ENCODE assay signal across 24 mouse cellular contexts in the genomic region with DNA sequence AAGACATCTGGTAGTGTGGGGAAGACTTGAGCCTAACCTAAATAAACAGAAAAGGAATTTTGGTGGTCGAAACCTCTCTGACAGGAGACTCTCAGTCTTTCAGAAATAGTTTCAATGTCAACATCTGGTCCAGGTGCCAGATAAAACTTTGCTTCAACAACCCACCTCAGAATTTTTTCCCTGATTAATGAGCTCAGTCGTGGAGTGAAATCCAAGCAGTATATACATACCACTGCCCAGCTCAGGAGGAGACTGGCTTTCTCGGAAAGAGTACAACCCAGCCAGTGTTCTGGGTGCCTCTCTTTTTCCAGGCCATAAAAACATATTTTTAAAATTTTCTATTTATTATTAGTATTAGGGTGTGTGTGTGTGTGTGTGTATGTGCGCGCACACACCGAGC.
DNase-seq lines count a peak whose midpoint lies in the region; ATAC-seq lines count a peak whose summit lies in the region.
"Had no signal": no experiment of that assay in that cellular context is flagged by ENCODE, and none has a peak within 500 bp of the region (broad histone marks: within the 10 kb centered on the region; RNA-seq: fewer than 3 reads in every experiment).

No protein-coding gene starts in this region.

- no peaks in the 10 kb centered on the region for H3K9me3 ChIP-seq in embryonic facial prominence, embryonic 12.5 days
- no peaks in the 10 kb centered on the region for H3K9me3 ChIP-seq in embryonic facial prominence, embryonic 10.5 days
- no peaks in the 10 kb centered on the region for H3K9me3 ChIP-seq in embryonic facial prominence, embryonic 14.5 days (ENCODE audit: control insufficient read depth, low read length)
- H3K9me3 ChIP-seq in limb, embryonic 13.5 days, result no peaks in the 10 kb centered on the region
- H3K9me3 ChIP-seq: forebrain, embryonic 12.5 days; forebrain, embryonic 15.5 days; heart, embryonic 10.5 days; heart, embryonic 13.5 days had no signal

- H3K4me2 ChIP-seq in embryonic facial prominence, embryonic 12.5 days (replicated peaks), result no peak overlapping the region
- H3K4me2 ChIP-seq in embryonic facial prominence, embryonic 14.5 days (ENCODE audit: low read depth, low read length), result no peak overlapping the region
- H3K4me2 ChIP-seq in limb, embryonic 13.5 days (replicated peaks), result no peak overlapping the region
- H3K4me2 ChIP-seq: forebrain, embryonic 12.5 days; forebrain, embryonic 15.5 days; heart, embryonic 13.5 days; hindbrain, embryonic 14.5 days had no signal

- H3K4me1 ChIP-seq in embryonic facial prominence, embryonic 12.5 days, result peaks cover 14% of the 10 kb centered on the region; the same call in 1 of the 2 replicates
- peaks cover 39% of the 10 kb centered on the region for H3K4me1 ChIP-seq in embryonic facial prominence, embryonic 10.5 days
- 0 out of 2 replicates have a peak, but pooled peaks cover 10% of the 10 kb centered on the region for H3K4me1 ChIP-seq in embryonic facial prominence, embryonic 14.5 days (ENCODE audit: control insufficient read depth, insufficient read depth, low read length)
- peaks cover 43% of the 10 kb centered on the region for H3K4me1 ChIP-seq in limb, embryonic 13.5 days

- H3K27me3 ChIP-seq in embryonic facial prominence, embryonic 12.5 days, result no peaks in the 10 kb centered on the region
- no peaks in the 10 kb centered on the region for H3K27me3 ChIP-seq in embryonic facial prominence, embryonic 10.5 days (replicated peaks; ENCODE audit: low read depth, poor library complexity, severe bottlenecking)
- no peaks in the 10 kb centered on the region for H3K27me3 ChIP-seq in embryonic facial prominence, embryonic 14.5 days (replicated peaks; ENCODE audit: control insufficient read depth, insufficient read depth, low read length)
- no peaks in the 10 kb centered on the region for H3K27me3 ChIP-seq in limb, embryonic 13.5 days
- H3K27me3 ChIP-seq: forebrain, embryonic 15.5 days; heart, embryonic 13.5 days had no signal

- H3K27ac ChIP-seq in embryonic facial prominence, embryonic 12.5 days, result peak overlapping the region; percentile 74
- H3K27ac ChIP-seq in embryonic facial prominence, embryonic 10.5 days (replicated peaks), result no peak overlapping the region
- peak overlapping the region; percentile 70 for H3K27ac ChIP-seq in embryonic facial prominence, embryonic 14.5 days (replicated peaks; ENCODE audit: low read depth, low read length)
- H3K27ac ChIP-seq in limb, embryonic 13.5 days, result no peak overlapping the region; the same call in 1 of the 2 replicates
- H3K27ac ChIP-seq: forebrain, embryonic 12.5 days; forebrain, embryonic 15.5 days; heart, adult 2 months; heart, embryonic 10.5 days; heart, embryonic 13.5 days; hindbrain, embryonic 14.5 days; hindbrain, postnatal 0 days had no signal

- H3K9ac ChIP-seq in embryonic facial prominence, embryonic 12.5 days, result no peak overlapping the region
- H3K9ac ChIP-seq in embryonic facial prominence, embryonic 14.5 days (ENCODE audit: low read depth, low read length), result no peak overlapping the region
- no peak overlapping the region for H3K9ac ChIP-seq in limb, embryonic 13.5 days
- H3K9ac ChIP-seq: forebrain, embryonic 12.5 days; forebrain, embryonic 15.5 days; heart, embryonic 13.5 days; hindbrain, embryonic 14.5 days had no signal

- ATAC-seq in embryonic facial prominence, embryonic 12.5 days (ENCODE audit: insufficient number of reproducible peaks, insufficient read depth, low FRiP score, low TSS enrichment), result no peak
- ATAC-seq in embryonic facial prominence, embryonic 14.5 days (ENCODE audit: low read depth), result no peak
- peak; percentile 64 for ATAC-seq in limb, embryonic 13.5 days (ENCODE audit: low FRiP score, low read depth)
- no peak for ATAC-seq in activated CD4-positive, CD25-positive, alpha-beta regulatory T cell, adult 4 months
- ATAC-seq: forebrain, embryonic 15.5 days; hindbrain, postnatal 0 days had no signal

- no peak for DNase-seq in embryonic facial prominence, embryonic 10.5 days (ENCODE audit: low spot score)
- peak; percentile 64 for DNase-seq in embryonic facial prominence, embryonic 14.5 days (ENCODE audit: low spot score)
- peak; percentile 41 for DNase-seq in mesoderm, embryonic 11.5 days (ENCODE audit: low read depth, low spot score)
- no peak for DNase-seq in cerebellum, adult 9-11 months
- DNase-seq: adrenal gland, postnatal 10 days; cerebellum, adult 11 months; cerebellum, adult 2 months; cerebellum, postnatal 10 days; cerebellum, postnatal 36 days; embryo, embryonic 11 days; gastrocnemius, postnatal 25 days; heart, adult 2 months; heart, postnatal 14 days; heart, postnatal 4 days had no signal

- 67% methylated on average over 6 of the region's 6 CpGs for WGBS in embryonic facial prominence, embryonic 12.5 days
- 81% methylated on average over 6 of the region's 6 CpGs for WGBS in embryonic facial prominence, embryonic 10.5 days
- WGBS in embryonic facial prominence, embryonic 14.5 days, result 61% methylated on average over 6 of the region's 6 CpGs
- 47% methylated on average over 6 of the region's 6 CpGs for WGBS in limb, embryonic 13.5 days

- no peak overlapping the region for H3K4me3 ChIP-seq in embryonic facial prominence, embryonic 12.5 days
- H3K4me3 ChIP-seq in embryonic facial prominence, embryonic 10.5 days, result no peak overlapping the region
- H3K4me3 ChIP-seq in embryonic facial prominence, embryonic 14.5 days (ENCODE audit: low read depth, low read length), result no peak overlapping the region
- H3K4me3 ChIP-seq in limb, embryonic 13.5 days, result no peak overlapping the region
- H3K4me3 ChIP-seq: erythroblast, embryonic 14.5 days; forebrain, embryonic 12.5 days; forebrain, embryonic 15.5 days; heart, adult 2 months; heart, embryonic 10.5 days; heart, embryonic 13.5 days had no signal

- no peaks in the 10 kb centered on the region for H3K36me3 ChIP-seq in embryonic facial prominence, embryonic 12.5 days
- no peaks in the 10 kb centered on the region for H3K36me3 ChIP-seq in embryonic facial prominence, embryonic 10.5 days (replicated peaks)
- no peaks in the 10 kb centered on the region for H3K36me3 ChIP-seq in embryonic facial prominence, embryonic 14.5 days (ENCODE audit: control insufficient read depth, insufficient read depth, low read length)
- H3K36me3 ChIP-seq in limb, embryonic 13.5 days, result no peaks in the 10 kb centered on the region
- H3K36me3 ChIP-seq: forebrain, embryonic 12.5 days; forebrain, embryonic 15.5 days; heart, embryonic 10.5 days; heart, embryonic 13.5 days had no signal

Comparison
In these comparisons a context has a peak if more than half of its experiments do, and no peak if none do; other contexts are left out.
1. H3K27ac ChIP-seq: peak in embryonic facial prominence, embryonic 12.5 days (single experiment) and embryonic facial prominence, embryonic 14.5 days (single experiment); none in embryonic facial prominence, embryonic 10.5 days (single experiment) and limb, embryonic 13.5 days (single experiment).
2. DNase-seq: peak in embryonic facial prominence, embryonic 14.5 days (single experiment) and mesoderm, embryonic 11.5 days (single experiment); none in embryonic facial prominence, embryonic 10.5 days (single experiment) and cerebellum, adult 9-11 months (single experiment).